Mouse (Mus musculus) T-helper 2 cell (primary cell): ENCODE measurements around the gene Trim2.

ENCODE experiments used
- in situ Hi-C: fragments of 300-600 bp; cut with MboI, MseI; formaldehyde crosslinking; loops from one replicate; pipeline ENCODE4 v1.15.1; 2025; ENCODE audit warnings: high pct_unique_total_duplicates

Trim2 gene

DNA sequence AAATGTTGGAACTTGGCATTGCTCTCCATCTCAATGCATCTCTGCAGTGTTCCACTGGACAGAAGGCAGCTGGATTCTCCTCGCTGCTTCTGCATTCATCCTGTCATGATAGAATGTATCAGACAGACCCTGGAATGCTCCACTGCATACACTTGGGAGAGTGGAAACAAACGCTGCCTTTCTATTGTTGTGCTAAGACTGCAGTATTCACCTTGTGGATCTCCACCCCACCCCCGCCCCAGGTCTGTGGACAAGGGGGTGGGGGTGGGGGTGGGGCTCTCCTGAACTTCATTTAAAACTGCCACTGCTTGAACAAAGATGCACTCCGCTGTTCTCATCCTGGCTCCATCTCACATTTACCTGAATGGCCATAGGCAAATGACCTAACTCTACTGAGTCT, 112.8 kb downstream of the Trim2 start:
- in situ Hi-C loops: no loop called here

- in situ Hi-C loops: no loop called here
These were observed 115.4 kb downstream of the Trim2 start for GRCm38 (mm10) chr3:84191141-84191881.

GRCm38 (mm10) chr3:84190513-84191061, 116.1 kb downstream of the Trim2 start:
- in situ Hi-C loops: no loop called here

DNA sequence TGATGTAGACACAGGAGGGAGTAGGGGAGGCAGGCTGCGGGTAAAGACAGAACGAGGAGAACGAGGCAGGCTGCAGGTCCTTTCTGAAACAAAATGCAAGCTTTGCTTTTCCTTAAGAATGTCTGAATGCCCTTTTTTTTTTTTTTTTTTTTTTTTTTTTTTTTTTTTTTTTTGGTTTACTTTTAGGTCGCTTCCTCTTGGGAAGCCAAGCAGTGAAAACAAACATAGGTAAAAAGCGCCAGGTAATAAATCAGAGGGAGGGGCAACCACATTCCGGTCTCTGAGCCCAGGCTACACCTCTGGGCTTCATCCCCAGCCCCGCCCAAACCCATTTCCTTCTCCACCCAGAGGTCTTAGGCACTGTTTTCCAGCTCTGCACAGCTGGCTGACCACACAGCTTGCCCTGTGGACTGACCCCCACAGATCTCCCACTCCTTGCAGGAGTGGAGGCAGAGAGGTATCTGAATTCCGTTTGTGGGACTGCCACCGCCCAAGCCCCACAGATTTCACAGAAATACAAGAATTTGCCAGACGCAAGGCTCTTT, 117.0 kb downstream of the Trim2 start:
- in situ Hi-C loops: no loop called here

- in situ Hi-C loops: no loop called here
These were observed 125.0 kb downstream of the Trim2 start for GRCm38 (mm10) chr3:84181717-84182116.

DNA sequence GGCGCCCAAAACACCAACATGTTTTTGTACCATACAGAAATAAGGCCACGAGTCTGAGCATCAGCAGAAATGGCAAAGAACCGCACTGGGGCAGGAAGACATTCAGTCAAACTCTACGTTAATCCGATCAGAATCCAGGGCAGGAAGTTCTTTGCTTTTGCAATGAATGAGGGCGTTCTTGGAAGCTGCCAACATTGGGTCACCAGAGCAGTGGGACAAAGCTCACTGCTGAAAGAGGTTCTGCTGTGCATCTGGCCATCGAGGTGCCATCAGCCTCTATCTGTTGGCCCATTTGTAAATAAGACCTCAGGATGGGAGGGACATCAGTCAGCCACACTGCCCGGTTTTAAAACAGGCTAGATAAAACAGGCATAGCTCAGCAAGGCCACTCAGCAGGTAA, 125.6 kb downstream of the Trim2 start:
- in situ Hi-C loops: no loop called here

- in situ Hi-C loops: no loop called here
These were observed 126.4 kb downstream of the Trim2 start for GRCm38 (mm10) chr3:84180304-84180703.

GRCm38 (mm10) chr3:84177834-84178233, 128.8 kb downstream of the Trim2 start:
- in situ Hi-C loops: loop anchor here (5.0 to 10.0 kb wide), 2 partner anchors 134 to 627 kb away; no protein-coding TSS in a partner anchor

GRCm38 (mm10) chr3:84175337-84176315, 131.1 kb downstream of the Trim2 start:
- in situ Hi-C loops: loop anchor here (5.0 to 10.0 kb wide), 2 partner anchors 137 to 629 kb away; no protein-coding TSS in a partner anchor

GRCm38 (mm10) chr3:84173581-84174154, 133.0 kb downstream of the Trim2 start, which contains the start of gene Gm6525:
Gene Gm6525, plus strand, starts transcription at chr3:84174104.
- in situ Hi-C loops: loop anchor here (10.0 kb wide), 1 partner anchor 631 kb away; no protein-coding TSS in a partner anchor

GRCm38 (mm10) chr3:84172406-84172805, 134.3 kb downstream of the Trim2 start:
- in situ Hi-C loops: loop anchor here (10.0 kb wide), 1 partner anchor 632 kb away; no protein-coding TSS in a partner anchor

DNA sequence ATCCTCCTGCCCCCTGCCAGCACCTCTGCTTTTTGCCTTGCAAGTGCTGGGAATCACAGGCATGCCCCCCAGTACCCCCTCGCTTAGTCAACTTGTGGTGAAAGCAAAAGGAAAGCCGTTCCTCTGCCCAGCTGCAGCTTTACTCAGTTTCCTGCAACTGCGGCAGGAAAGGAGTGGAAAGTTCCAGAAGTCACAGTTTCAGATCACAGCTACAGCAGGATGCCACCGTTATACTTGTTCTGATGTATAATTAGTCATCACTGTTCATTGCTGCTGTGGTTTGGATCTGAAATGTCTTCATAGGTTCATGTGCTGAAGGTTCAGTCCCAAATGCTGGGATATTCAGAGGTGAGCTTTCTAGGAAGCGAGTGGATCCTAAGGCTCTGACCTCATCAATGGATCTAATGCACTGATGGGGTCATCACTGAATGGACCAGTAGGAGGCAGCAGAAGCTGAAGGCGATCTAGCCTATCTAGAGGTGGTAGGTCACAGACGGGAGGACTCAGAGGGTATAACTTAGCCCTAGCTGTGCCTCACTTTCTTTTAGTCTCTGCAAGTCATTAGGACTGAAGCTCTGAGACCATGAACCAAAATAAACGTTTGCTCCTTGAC, 137.2 kb downstream of the Trim2 start:
- in situ Hi-C loops: loop anchor here (10.0 kb wide), 2 partner anchors 635 to 1115 kb away; partner anchors contain the start of gene Plrg1

- in situ Hi-C loops: loop anchor here (10.0 kb wide), 1 partner anchor 1114 kb away; the partner anchor contains the start of gene Plrg1
These were observed 137.7 kb downstream of the Trim2 start for GRCm38 (mm10) chr3:84168943-84169342.

GRCm38 (mm10) chr3:84166073-84166472, 140.6 kb downstream of the Trim2 start:
- in situ Hi-C loops: loop anchor here (10.0 kb wide), 1 partner anchor 1111 kb away; the partner anchor contains the start of gene Plrg1

- in situ Hi-C loops: loop anchor here (10.0 kb wide), 1 partner anchor 1111 kb away; the partner anchor contains the start of gene Plrg1
These were observed 141.3 kb downstream of the Trim2 start for GRCm38 (mm10) chr3:84165391-84165790.

GRCm38 (mm10) chr3:84157559-84158350, 148.9 kb downstream of the Trim2 start:
- in situ Hi-C loops: loop anchor here (5.0 kb wide), 1 partner anchor 385 kb away; no protein-coding TSS in a partner anchor

GRCm38 (mm10) chr3:84157011-84157410, 149.7 kb downstream of the Trim2 start:
- in situ Hi-C loops: loop anchor here (5.0 kb wide), 1 partner anchor 385 kb away; no protein-coding TSS in a partner anchor

DNA sequence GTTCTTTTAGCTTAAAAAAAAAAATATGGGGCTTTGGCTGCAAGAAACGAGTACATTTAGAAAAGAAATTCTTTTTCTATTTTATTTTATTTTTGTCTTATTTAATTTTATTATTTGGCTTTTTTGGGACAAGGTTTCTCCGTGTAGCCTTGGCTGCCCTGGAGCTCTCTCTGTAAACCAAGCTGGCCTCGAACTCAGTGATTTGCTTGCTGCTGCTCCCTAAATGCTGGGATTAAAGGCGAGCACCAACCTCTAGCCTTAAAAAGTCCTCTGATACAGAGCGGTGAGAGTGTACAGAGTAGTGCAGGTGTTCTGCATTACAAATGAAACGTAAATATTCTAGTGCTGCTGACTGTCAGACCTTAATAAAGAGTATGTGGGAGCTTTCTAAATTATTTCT, 150.6 kb downstream of the Trim2 start:
- in situ Hi-C loops: loop anchor here (5.0 kb wide), 1 partner anchor 386 kb away; no protein-coding TSS in a partner anchor

- in situ Hi-C loops: loop anchor here (5.0 kb wide), 1 partner anchor 387 kb away; no protein-coding TSS in a partner anchor
These were observed 151.1 kb downstream of the Trim2 start, which contains the start of gene Mnd1 for GRCm38 (mm10) chr3:84155558-84156006. Gene Mnd1, minus strand, starts transcription at chr3:84155786.
